Mouse (Mus musculus): ENCODE measurements around the gene Lrrc43.

DNA sequence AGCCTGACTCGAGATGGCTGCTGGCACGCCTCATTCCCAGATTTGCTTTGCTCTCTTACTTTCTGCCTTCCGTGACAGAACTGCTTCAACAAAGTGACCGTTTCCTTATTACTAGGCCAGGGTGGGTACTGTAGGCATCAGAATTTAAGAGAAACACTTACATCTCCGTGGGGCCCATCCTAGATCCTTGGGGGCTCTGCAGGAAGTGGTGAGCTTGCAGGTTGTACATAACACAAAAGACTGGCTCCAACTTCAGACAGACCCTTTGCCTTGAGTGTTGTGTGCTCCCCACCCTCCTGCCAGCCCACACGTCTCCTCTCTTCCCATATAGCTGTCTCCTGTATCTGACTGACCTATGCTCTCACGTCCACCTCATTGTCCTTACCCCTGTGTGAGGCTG is 37.2 kb upstream of the Lrrc43 start:
- no peak for TF ChIP-seq POLR2A (IDR thresholded peaks at IDR 0.05; ENCODE audit: borderline replicate concordance, extremely low read depth, insufficient read depth, insufficient read length, poor library complexity, severe bottlenecking)
- no peak for TF ChIP-seq CTCF (IDR thresholded peaks at IDR 0.05; ENCODE audit: borderline replicate concordance, extremely low read depth, insufficient read depth, insufficient read length)

Measured in brain, embryonic 14.5 days (tissue).